Mouse (Mus musculus) MEL (cell line): ENCODE results near the gene Cxcl10. TPM values are rescaled to one million over a fixed set of nuclear protein-coding genes. Genes with fewer than 3 reads are reported as not detected.
A peak's percentile ranks its signal among the peaks of the same experiment; 100 is the strongest.

Experiments used
- DNase-seq: peaks from one replicate; pipeline ENCODE4 v3.0.0; 2011; ENCODE audit warnings: low read depth, low spot score
- H3K27ac ChIP-seq: 2 replicates; pipeline ENCODE4 v1.5.1; 2012; ENCODE audit warnings: low read depth, mild to moderate bottlenecking, control low read depth, low read length, moderate library complexity; ENCODE audit not compliant: control insufficient read depth
- H3K27me3 ChIP-seq, 2 experiments: fragments of 150-350 bp in 1 of 2; sonication (generic) in 1 of 2; 2 replicates each; pipeline ENCODE4 v1.6.1; 2012; ENCODE audit warnings: low read length in 2 of 2, mild to moderate bottlenecking in 2 of 2, improper control_type of control experiment in 1 of 2, moderate library complexity in 1 of 2; ENCODE audit not compliant: insufficient read depth in 2 of 2, control insufficient read depth in 1 of 2
- H3K36me3 ChIP-seq, 2 experiments: 2 replicates each; pipeline ENCODE4 v1.6.1; 2012 to 2014; ENCODE audit warnings: low read length in 2 of 2, improper control_type of control experiment in 1 of 2, inconsistent platforms in 1 of 2, mild to moderate bottlenecking in 1 of 2; ENCODE audit not compliant: insufficient read depth in 2 of 2, control insufficient read depth in 1 of 2
- H3K4me1 ChIP-seq, 2 experiments: fragments of 150-350 bp in 1 of 2; sonication (generic) in 1 of 2; 2 replicates each; pipeline ENCODE4 v1.6.1; 2012; ENCODE audit warnings: low read length in 2 of 2, improper control_type of control experiment in 1 of 2, mild to moderate bottlenecking in 1 of 2; ENCODE audit not compliant: insufficient read depth in 2 of 2, control insufficient read depth in 1 of 2
- H3K4me3 ChIP-seq, 2 experiments: fragments of 150-350 bp in 1 of 2; sonication (generic) in 1 of 2; 2 replicates each; pipeline ENCODE4 v1.5.1; 2012; ENCODE audit warnings: low read depth in 2 of 2, low read length in 2 of 2, mild to moderate bottlenecking in 2 of 2, moderate library complexity in 2 of 2, control low read depth in 1 of 2, improper control_type of control experiment in 1 of 2; ENCODE audit not compliant: control insufficient read depth in 1 of 2, insufficient read depth in 1 of 2
- H3K79me2 ChIP-seq: 2 replicates; pipeline ENCODE4 v1.6.1; 2012; ENCODE audit warnings: mild to moderate bottlenecking, low read length, moderate library complexity; ENCODE audit not compliant: control insufficient read depth, poor library complexity, insufficient read depth
- H3K9ac ChIP-seq: 2 replicates; pipeline ENCODE4 v1.6.1; 2012; ENCODE audit warnings: low read depth, mild to moderate bottlenecking, control low read depth, low read length, moderate library complexity; ENCODE audit not compliant: control insufficient read depth, poor library complexity, severe bottlenecking
- H3K9me3 ChIP-seq: fragments of 150-350 bp; sonication (generic); replicated peaks from 2 replicates; pipeline ENCODE4 v1.6.1; 2012; ENCODE audit warnings: mild to moderate bottlenecking, low read length, improper control_type of control experiment, moderate library complexity; ENCODE audit not compliant: insufficient read depth
- BHLHE40 ChIP-seq: IDR thresholded peaks from 2 replicates; pipeline ENCODE4 v1.6.1; 2012; ENCODE audit warnings: low read depth, mild to moderate bottlenecking, inconsistent platforms, low read length, improper control_type of control experiment, borderline replicate concordance
- CHD2 ChIP-seq: IDR thresholded peaks from 2 replicates; pipeline ENCODE4 v1.6.1; 2011; ENCODE audit warnings: low read length, improper control_type of control experiment
- CTCF ChIP-seq, 3 experiments: IDR thresholded peaks in 2 of 3; conservative IDR thresholded peaks in 1 of 3; 2 replicates each; pipeline ENCODE4 v1.5.1; 2011 to 2012; ENCODE audit warnings: low read length in 3 of 3, low read depth in 2 of 3, mild to moderate bottlenecking in 2 of 3, improper control_type of control experiment in 1 of 3, inconsistent platforms in 1 of 3, mixed read lengths in 1 of 3, moderate library complexity in 1 of 3; ENCODE audit not compliant: control insufficient read depth in 1 of 3, insufficient read depth in 1 of 3, poor library complexity in 1 of 3, severe bottlenecking in 1 of 3
- E2F4 ChIP-seq: IDR thresholded peaks from 2 replicates; pipeline ENCODE4 v1.6.1; 2011; ENCODE audit warnings: low read depth, low read length, improper control_type of control experiment, borderline replicate concordance
- ELF1 ChIP-seq: IDR thresholded peaks from 2 replicates; pipeline ENCODE4 v1.6.1; 2014; ENCODE audit warnings: low read depth, mild to moderate bottlenecking, inconsistent platforms, low read length, improper control_type of control experiment, moderate library complexity
- ETS1 ChIP-seq: IDR thresholded peaks from 2 replicates; pipeline ENCODE4 v1.6.1; 2012; ENCODE audit warnings: low read depth, mild to moderate bottlenecking, inconsistent platforms, low read length, improper control_type of control experiment, moderate library complexity
- GATA1 ChIP-seq: IDR thresholded peaks from 2 replicates; pipeline ENCODE4 v1.6.1; 2011; ENCODE audit warnings: low read depth, low read length, improper control_type of control experiment
- HCFC1 ChIP-seq: IDR thresholded peaks from 2 replicates; pipeline ENCODE4 v1.6.1; 2012; ENCODE audit warnings: low read depth, mild to moderate bottlenecking, inconsistent platforms, low read length, improper control_type of control experiment, moderate library complexity
- JUND ChIP-seq: IDR thresholded peaks from 2 replicates; pipeline ENCODE4 v1.6.1; 2011; ENCODE audit warnings: low read depth, mild to moderate bottlenecking, improper control_type of control experiment, low read length
- KAT2A ChIP-seq: conservative IDR thresholded peaks from 2 replicates; pipeline ENCODE4 v1.6.1; 2012; ENCODE audit warnings: low read depth, low read length, improper control_type of control experiment, inconsistent platforms
- MAFK ChIP-seq: IDR thresholded peaks from 2 replicates; pipeline ENCODE4 v1.6.1; 2011; ENCODE audit warnings: low read depth, mild to moderate bottlenecking, low read length, improper control_type of control experiment, borderline replicate concordance
- MAX ChIP-seq: IDR thresholded peaks from 2 replicates; pipeline ENCODE4 v1.6.1; 2011; ENCODE audit warnings: low read length, improper control_type of control experiment
- MAZ ChIP-seq: IDR thresholded peaks from 2 replicates; pipeline ENCODE4 v1.6.1; 2012; ENCODE audit warnings: low read depth, mild to moderate bottlenecking, inconsistent platforms, low read length, improper control_type of control experiment
- MXI1 ChIP-seq: IDR thresholded peaks from 2 replicates; pipeline ENCODE4 v1.6.1; 2011; ENCODE audit warnings: mild to moderate bottlenecking, low read depth, low read length, improper control_type of control experiment
- MYC ChIP-seq: IDR thresholded peaks from 2 replicates; pipeline ENCODE4 v1.6.1; 2011; ENCODE audit warnings: low read depth, mild to moderate bottlenecking, low read length, improper control_type of control experiment, moderate library complexity
- NELFE ChIP-seq: IDR thresholded peaks from 2 replicates; pipeline ENCODE4 v1.6.1; 2011; ENCODE audit warnings: low read depth, low read length, improper control_type of control experiment
- POLR2A ChIP-seq, 2 experiments: IDR thresholded peaks; 2 replicates each; pipeline ENCODE4 v1.6.1; 2011 to 2012; ENCODE audit warnings: low read length in 2 of 2, mild to moderate bottlenecking in 2 of 2, control low read depth in 1 of 2, improper control_type of control experiment in 1 of 2, low read depth in 1 of 2, moderate library complexity in 1 of 2; ENCODE audit not compliant: control insufficient read depth in 1 of 2, insufficient read depth in 1 of 2, poor library complexity in 1 of 2
- POLR2AphosphoS2 ChIP-seq: IDR thresholded peaks from 2 replicates; pipeline ENCODE4 v1.6.1; 2011; ENCODE audit warnings: low read length, improper control_type of control experiment
- POLR2AphosphoS5 ChIP-seq: IDR thresholded peaks from 2 replicates; pipeline ENCODE4 v1.6.1; 2012; ENCODE audit warnings: low read depth, borderline replicate concordance, mild to moderate bottlenecking, inconsistent platforms, low read length, moderate library complexity, mixed read lengths
- RAD21 ChIP-seq: IDR thresholded peaks from 2 replicates; pipeline ENCODE4 v1.6.1; 2011; ENCODE audit warnings: mild to moderate bottlenecking, low read depth, low read length, improper control_type of control experiment
- RCOR1 ChIP-seq: IDR thresholded peaks from 2 replicates; pipeline ENCODE4 v1.6.1; 2012; ENCODE audit warnings: low read depth, mild to moderate bottlenecking, inconsistent platforms, low read length, improper control_type of control experiment
- SIN3A ChIP-seq: IDR thresholded peaks from 2 replicates; pipeline ENCODE4 v1.6.1; 2012; ENCODE audit warnings: low read length, improper control_type of control experiment, inconsistent platforms
- SMC3 ChIP-seq: IDR thresholded peaks from 2 replicates; pipeline ENCODE4 v1.6.1; 2011; ENCODE audit warnings: low read depth, low read length, improper control_type of control experiment
- TBP ChIP-seq: IDR thresholded peaks from 2 replicates; pipeline ENCODE4 v1.8.0; 2011; ENCODE audit warnings: low read depth, low read length, improper control_type of control experiment
- TCF12 ChIP-seq: IDR thresholded peaks from 2 replicates; pipeline ENCODE4 v1.6.1; 2014; ENCODE audit warnings: low read depth, mild to moderate bottlenecking, inconsistent platforms, low read length, improper control_type of control experiment, moderate library complexity
- UBTF ChIP-seq: IDR thresholded peaks from 2 replicates; pipeline ENCODE4 v1.6.1; 2012; ENCODE audit warnings: low read depth, mild to moderate bottlenecking, inconsistent platforms, low read length, improper control_type of control experiment, moderate library complexity, borderline replicate concordance; ENCODE audit not compliant: insufficient read depth
- USF1 ChIP-seq: IDR thresholded peaks from 2 replicates; pipeline ENCODE4 v1.6.1; 2014; ENCODE audit warnings: low read depth, mild to moderate bottlenecking, inconsistent platforms, low read length, improper control_type of control experiment, moderate library complexity
- ZC3H11A ChIP-seq: IDR thresholded peaks from 2 replicates; pipeline ENCODE4 v1.6.1; 2012; ENCODE audit warnings: low read depth, mild to moderate bottlenecking, inconsistent platforms, low read length, improper control_type of control experiment
- ZMIZ1 ChIP-seq: IDR thresholded peaks from 2 replicates; pipeline ENCODE4 v1.6.1; 2012; ENCODE audit warnings: low read depth, mild to moderate bottlenecking, inconsistent platforms, low read length, improper control_type of control experiment, moderate library complexity
- ZNF384 ChIP-seq: IDR thresholded peaks from 2 replicates; pipeline ENCODE4 v1.6.1; 2012; ENCODE audit warnings: low read depth, mild to moderate bottlenecking, inconsistent platforms, low read length, improper control_type of control experiment
- polyA plus RNA-seq, 2 experiments: library from polyadenylated mRNA; stranded (reverse) in 1 of 2; unstranded in 1 of 2; fragments of >175 nt in 1 of 2; fragments of >200 nt in 1 of 2; gene quantifications; 2 replicates each; pipeline versions ENCODE4 v1.2.1 to v1.2.4; 2012; ENCODE audit warnings: low replicate concordance in 2 of 2, low read depth in 1 of 2; ENCODE audit not compliant: insufficient read length in 2 of 2, insufficient read depth in 1 of 2, missing spikeins in 1 of 2
- total RNA-seq: library from RNA; depleted of rRNA; stranded (reverse); fragments of 300-350 nt; gene quantifications from 2 replicates; pipeline ENCODE4 v1.2.3, GENCODE M21; 2012

Cxcl10 gene
- total and polyA plus RNA-seq, 3 experiments: 0.11 TPM; not detected in 2

DNA sequence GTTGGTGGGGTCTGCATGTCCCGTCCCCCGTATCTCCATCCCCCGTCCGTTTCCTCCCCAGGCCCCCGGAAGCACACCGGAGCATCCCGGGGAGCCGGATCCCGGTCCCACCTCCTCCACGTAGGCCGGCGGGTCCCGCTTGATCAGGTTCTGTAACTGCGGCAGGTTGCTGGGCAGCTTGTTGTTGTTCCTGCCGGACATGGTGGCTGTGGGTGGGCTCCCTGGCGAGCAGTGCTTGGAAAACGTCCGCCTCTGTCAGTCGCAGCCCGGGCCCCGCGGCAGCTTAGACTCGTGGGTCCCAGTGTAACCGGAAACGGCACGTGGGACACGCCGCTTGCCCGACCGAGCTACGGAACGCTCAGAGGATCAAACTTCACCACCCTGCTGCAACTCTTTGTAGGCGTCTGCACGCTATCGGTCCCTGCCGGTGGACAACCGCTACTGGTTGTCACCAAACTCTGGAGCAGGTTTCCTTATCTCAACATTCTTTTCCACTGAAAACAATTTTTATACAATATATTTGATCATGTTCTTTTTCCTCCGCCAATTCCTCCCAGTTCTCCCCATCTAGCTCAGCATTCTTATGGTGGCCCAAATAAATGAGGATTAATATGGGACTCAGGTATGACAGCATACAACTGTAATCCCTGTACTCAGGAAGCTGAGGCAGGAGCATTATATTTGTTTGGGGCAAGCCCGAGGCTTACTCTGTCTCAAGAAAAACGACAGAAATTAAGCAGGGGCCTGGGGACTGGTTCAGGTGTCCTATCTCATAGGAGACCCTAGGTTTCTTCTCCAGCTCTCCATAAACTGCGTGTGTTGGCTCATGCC, 38.8 kb downstream of the Cxcl10 start, which contains the start of gene Sdad1:
Gene Sdad1 (minus strand): TSS at position 799 of the 831 bp plus-strand sequence.
- H3K27me3 ChIP-seq: no peaks in the 10 kb centered on the region
- H3K27ac ChIP-seq: peak within 1 kb of the TSS; percentile 83
- peaks cover 33% of the 10 kb centered on the region for H3K79me2 ChIP-seq
- peaks cover 0 to 7% of the 10 kb centered on the region in 2 experiments; a peak in 2 of 4 replicates for H3K4me1 ChIP-seq
- H3K4me3 ChIP-seq: peak within 1 kb of the TSS; percentile 92 to 100
- TF ChIP-seq RCOR1: no peak
- TF ChIP-seq CTCF (IDR thresholded peaks at IDR 0.05 in 2 of 3, conservative IDR thresholded peaks at IDR 0.05 in 1 of 3; ENCODE audit: control insufficient read depth in 1 of 3, insufficient read depth in 1 of 3, low read depth in 2 of 3, low read length in 3 of 3, poor library complexity in 1 of 3, severe bottlenecking in 1 of 3): peak; percentile 48 to 68 (median 56)
- no peak for TF ChIP-seq ZNF384
- peak; percentile 55 for TF ChIP-seq GATA1
- peak; percentile 100 for TF ChIP-seq MXI1
- TF ChIP-seq E2F4: no peak
- TF ChIP-seq HCFC1: peak; percentile 90
- no peak for TF ChIP-seq ZMIZ1
- peak; percentile 97 for TF ChIP-seq MYC
- TF ChIP-seq RAD21: peak; percentile 33
- no peak for TF ChIP-seq TCF12
- TF ChIP-seq SMC3: peak; percentile 59
- peak; percentile 96 for TF ChIP-seq BHLHE40
- peak; percentile 57 for TF ChIP-seq TBP
- peak; percentile 86 for TF ChIP-seq USF1
- TF ChIP-seq MAFK: no peak
- peak; percentile 63; the same call in 1 of the 2 replicates for TF ChIP-seq POLR2AphosphoS2
- TF ChIP-seq SIN3A: peak; percentile 98
- TF ChIP-seq UBTF: 0 out of 2 replicates have a peak, but pooled peaks have one; percentile 28
- TF ChIP-seq POLR2A (IDR thresholded peaks at IDR 0.05; ENCODE audit: control insufficient read depth in 1 of 2, insufficient read depth in 1 of 2, low read depth in 1 of 2, low read length in 2 of 2, poor library complexity in 1 of 2): peak; percentile 56 to 90; a peak in 2 of 4 replicates
- no peak for TF ChIP-seq POLR2AphosphoS5
- TF ChIP-seq ZC3H11A: no peak
- TF ChIP-seq MAZ: no peak
- TF ChIP-seq CHD2: no peak
- TF ChIP-seq ETS1: peak; percentile 18; the same call in 1 of the 2 replicates
- TF ChIP-seq KAT2A: no peak; the same call in 1 of the 2 replicates
- TF ChIP-seq MAX: peak; percentile 95
- peak; percentile 82 for TF ChIP-seq ELF1
- TF ChIP-seq NELFE: peak; percentile 77
- TF ChIP-seq JUND: no peak
- DNase-seq: peak; percentile 97
- peak within 1 kb of the TSS; percentile 100 for H3K9ac ChIP-seq
- no peaks in the 10 kb centered on the region for H3K9me3 ChIP-seq
- peaks cover 0 to 8% of the 10 kb centered on the region in 2 experiments; a peak in 3 of 4 replicates for H3K36me3 ChIP-seq
